Mouse (Mus musculus): ENCODE results near the gene Lrrc47.

GRCm38 (mm10) chr4:153962631-153963030 lies 48.9 kb upstream of the Lrrc47 start:
- TF ChIP-seq CTCF (IDR thresholded peaks at IDR 0.05; ENCODE audit: insufficient read depth, low read depth, low read length): no peak
- no peak for TF ChIP-seq POLR2A (IDR thresholded peaks at IDR 0.05; ENCODE audit: insufficient read depth, low read depth, low read length)

Measured in olfactory bulb, adult 2 months (tissue).